Mouse (Mus musculus): ENCODE results near the gene 2310002L09Rik. TPM values are rescaled to one million over a fixed set of nuclear protein-coding genes. Genes with fewer than 3 reads are reported as not detected.
"Not testable (repeated sequence)": the region's sequence is repeated elsewhere in the genome, so short reads cannot be mapped to it uniquely, and the experiment has no call there.

Gene 2310002L09Rik
- total RNA-seq (2014; fragmentation: Nextera tagmentation): not detected in 2 replicates
- total RNA-seq (2017): not detected in 2 replicates

DNA sequence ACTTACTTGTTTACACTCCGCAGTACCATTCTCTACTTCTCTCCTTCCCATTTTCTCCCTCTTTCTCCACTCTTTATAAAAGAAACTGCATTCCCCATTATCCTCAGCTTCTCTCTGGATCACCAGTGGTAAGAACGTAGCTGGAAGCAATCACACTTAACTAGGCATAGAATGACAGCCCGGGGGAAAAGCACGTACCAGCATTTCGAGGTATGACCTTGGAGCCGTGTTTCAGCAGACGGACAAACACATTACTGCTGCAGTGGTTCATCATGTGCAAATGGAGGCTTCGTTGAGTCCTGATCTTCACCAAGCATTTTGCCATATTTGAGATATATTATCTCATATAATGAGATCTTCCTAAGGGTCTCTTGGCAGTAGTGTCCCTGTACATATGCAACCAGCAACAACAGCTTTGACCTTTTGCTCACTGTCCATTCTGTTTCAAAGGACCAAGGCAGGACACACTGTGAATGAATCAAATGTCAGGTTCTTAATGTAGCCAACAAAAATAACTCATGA lies at the start of gene 2310002L09Rik:
Gene 2310002L09Rik (minus strand): TSS at position 472 of the 522 bp plus-strand sequence.
- ATAC-seq (replicated peaks; ENCODE audit: low FRiP score, low TSS enrichment, poor library complexity, severe bottlenecking): no peak

- no peak for ATAC-seq (replicated peaks; ENCODE audit: low FRiP score, low TSS enrichment, poor library complexity, severe bottlenecking)
Measured at GRCm38 (mm10) chr4:73980454-73980853, 29.8 kb upstream of the 2310002L09Rik start.

GRCm38 (mm10) chr4:73920660-73921059 lies 30.0 kb downstream of the 2310002L09Rik start, which contains the start of gene Gm11756:
TSS of gene Gm11756 (minus strand) at chr4:73920760.
- ATAC-seq (replicated peaks; ENCODE audit: low FRiP score, low TSS enrichment, poor library complexity, severe bottlenecking): not testable (repeated sequence)

DNA sequence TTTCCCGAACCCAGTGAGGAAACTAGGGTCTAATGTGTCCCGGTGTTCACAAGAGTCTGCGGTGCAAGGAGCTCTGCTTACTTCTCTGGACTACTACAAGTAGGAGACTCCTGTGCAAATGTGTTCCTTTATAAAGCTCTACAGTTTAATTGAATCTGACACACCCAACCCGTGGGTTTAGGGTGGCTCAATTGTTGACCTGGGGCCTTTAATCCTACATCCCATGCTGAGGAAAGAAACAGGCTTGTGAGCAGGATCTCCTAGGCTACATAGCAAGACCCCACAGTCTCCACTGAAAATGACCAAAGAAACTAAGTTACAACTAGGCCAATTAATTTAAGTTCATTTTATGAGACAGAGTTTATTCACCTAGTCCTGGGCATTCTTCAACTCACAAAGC lies 44.8 kb downstream of the 2310002L09Rik start, which contains the start of gene Gm13871:
Gene Gm13871 (minus strand): TSS at position 101 of the 400 bp plus-strand sequence.
- not testable (repeated sequence) for ATAC-seq (replicated peaks; ENCODE audit: low FRiP score, low TSS enrichment, poor library complexity, severe bottlenecking)

DNA sequence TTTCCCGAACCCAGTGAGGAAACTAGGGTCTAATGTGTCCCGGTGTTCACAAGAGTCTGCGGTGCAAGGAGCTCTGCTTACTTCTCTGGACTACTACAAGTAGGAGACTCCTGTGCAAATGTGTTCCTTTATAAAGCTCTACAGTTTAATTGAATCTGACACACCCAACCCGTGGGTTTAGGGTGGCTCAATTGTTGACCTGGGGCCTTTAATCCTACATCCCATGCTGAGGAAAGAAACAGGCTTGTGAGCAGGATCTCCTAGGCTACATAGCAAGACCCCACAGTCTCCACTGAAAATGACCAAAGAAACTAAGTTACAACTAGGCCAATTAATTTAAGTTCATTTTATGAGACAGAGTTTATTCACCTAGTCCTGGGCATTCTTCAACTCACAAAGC lies 59.6 kb downstream of the 2310002L09Rik start, which contains the start of gene Gm11757:
Gene Gm11757 (minus strand): TSS at position 101 of the 400 bp plus-strand sequence.
- ATAC-seq (replicated peaks; ENCODE audit: low FRiP score, low TSS enrichment, poor library complexity, severe bottlenecking): not testable (repeated sequence)

Other genes starting within 250 kb of the 2310002L09Rik start
- gene Rasef, start 159.9 kb downstream of the 2310002L09Rik start, total RNA-seq (2014; fragmentation: Nextera tagmentation): not detected in 2 replicates
- gene Rasef, start 159.9 kb downstream of the 2310002L09Rik start, total RNA-seq (2017): not detected in 2 replicates
- gene Gm11758, start 74.6 kb downstream of the 2310002L09Rik start, total RNA-seq (2014; fragmentation: Nextera tagmentation): not detected in 2 replicates
- gene Gm11758, start 74.6 kb downstream of the 2310002L09Rik start, total RNA-seq (2017): not detected in 2 replicates
- gene Gm11757, start 59.7 kb downstream of the 2310002L09Rik start, total RNA-seq (2014; fragmentation: Nextera tagmentation): not detected in 2 replicates
- gene Gm11757, start 59.7 kb downstream of the 2310002L09Rik start, total RNA-seq (2017): not detected in 2 replicates
- gene Gm13871, start 44.9 kb downstream of the 2310002L09Rik start, total RNA-seq (2014; fragmentation: Nextera tagmentation): not detected in 2 replicates
- gene Gm13871, start 44.9 kb downstream of the 2310002L09Rik start, total RNA-seq (2017): not detected in 2 replicates
- gene Gm11756, start 30.1 kb downstream of the 2310002L09Rik start, total RNA-seq (2014; fragmentation: Nextera tagmentation): not detected in 2 replicates
- not detected in 2 replicates for gene Gm11756, start 30.1 kb downstream of the 2310002L09Rik start, total RNA-seq (2017)
- gene Frmd3, start 62.6 kb upstream of the 2310002L09Rik start, total RNA-seq (2014; fragmentation: Nextera tagmentation): not detected in 2 replicates
- not detected in 2 replicates for gene Frmd3, start 62.6 kb upstream of the 2310002L09Rik start, total RNA-seq (2017)

All from megakaryocyte-erythroid progenitor cell, adult 5-6 weeks (primary cell).